Mouse (Mus musculus): ENCODE data around the gene Akr1e1. TPM values are rescaled to one million over a fixed set of nuclear protein-coding genes. Genes with fewer than 3 reads are reported as not detected.

The Akr1e1 gene
- polyA plus RNA-seq, 1 experiment from 2014 or later: 45.9 TPM

GRCm38 (mm10) chr13:4576921-4577320 lies 32.1 kb downstream of the Akr1e1 start:
- Histone ChIP-seq H3K4me3 (ENCODE audit: low read depth, low read length) (no peak overlapping the region), H3K36me3 (ENCODE audit: control insufficient read depth, insufficient read depth, low read length) (no peaks in the 10 kb centered on the region), H3K27me3 (ENCODE audit: control insufficient read depth, insufficient read depth, low read length) (no peaks in the 10 kb centered on the region), H3K4me2 (replicated peaks; ENCODE audit: low read depth, low read length) (no peak overlapping the region), H3K27ac (ENCODE audit: low read depth, low read length) (no peak overlapping the region), H3K4me1 (replicated peaks; ENCODE audit: control insufficient read depth, insufficient read depth, low read length) (no peaks in the 10 kb centered on the region), H3K9me3 (ENCODE audit: control insufficient read depth, low read length) (no peaks in the 10 kb centered on the region), H3K9ac (ENCODE audit: low read depth, low read length) (no peak overlapping the region)
- WGBS: 92% methylated on average over 1 of the region's 1 CpGs
- no peak for ATAC-seq (ENCODE audit: low FRiP score)
- DNase-seq (ENCODE audit: low spot score): no peak

DNA sequence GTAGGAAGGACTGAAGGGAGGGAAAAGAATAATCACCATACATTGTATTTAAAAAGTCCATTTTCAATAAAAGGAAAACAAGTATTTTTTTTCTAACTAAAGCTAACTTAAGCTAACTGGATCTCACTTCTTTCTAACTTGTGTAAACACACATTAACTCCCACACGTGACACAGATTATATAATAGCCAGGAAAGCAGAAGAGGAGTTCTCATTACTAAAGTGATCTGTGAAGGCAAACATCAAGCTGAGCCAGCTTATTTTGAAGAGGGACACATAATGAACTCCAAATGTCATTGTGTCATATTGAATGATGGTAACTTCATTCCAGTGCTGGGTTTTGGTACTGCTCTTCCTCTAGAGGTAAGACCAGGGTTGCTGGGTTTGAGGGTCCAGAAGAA lies 35.1 kb downstream of the Akr1e1 start, which contains the start of gene Akr1c21:
TSS of gene Akr1c21 (plus strand) at position 205 of the 400 bp plus-strand sequence.
- WGBS: 85% methylated on average over 1 of the region's 1 CpGs
- H3K27me3 ChIP-seq (ENCODE audit: control insufficient read depth, insufficient read depth, low read length): no peaks in the 10 kb centered on the region
- H3K4me1 ChIP-seq (replicated peaks; ENCODE audit: control insufficient read depth, insufficient read depth, low read length): no peaks in the 10 kb centered on the region
- no peak within 1 kb of the TSS for H3K9ac ChIP-seq (ENCODE audit: low read depth, low read length)
- no peaks in the 10 kb centered on the region for H3K9me3 ChIP-seq (ENCODE audit: control insufficient read depth, low read length)
- H3K4me2 ChIP-seq (replicated peaks; ENCODE audit: low read depth, low read length): no peak within 1 kb of the TSS
- ATAC-seq (ENCODE audit: low FRiP score) (no peak), DNase-seq (ENCODE audit: low spot score) (no peak)
- H3K36me3 ChIP-seq (ENCODE audit: control insufficient read depth, insufficient read depth, low read length): no peaks in the 10 kb centered on the region
- no peak within 1 kb of the TSS for H3K27ac ChIP-seq (ENCODE audit: low read depth, low read length)
- H3K4me3 ChIP-seq (ENCODE audit: low read depth, low read length): no peak within 1 kb of the TSS

DNA sequence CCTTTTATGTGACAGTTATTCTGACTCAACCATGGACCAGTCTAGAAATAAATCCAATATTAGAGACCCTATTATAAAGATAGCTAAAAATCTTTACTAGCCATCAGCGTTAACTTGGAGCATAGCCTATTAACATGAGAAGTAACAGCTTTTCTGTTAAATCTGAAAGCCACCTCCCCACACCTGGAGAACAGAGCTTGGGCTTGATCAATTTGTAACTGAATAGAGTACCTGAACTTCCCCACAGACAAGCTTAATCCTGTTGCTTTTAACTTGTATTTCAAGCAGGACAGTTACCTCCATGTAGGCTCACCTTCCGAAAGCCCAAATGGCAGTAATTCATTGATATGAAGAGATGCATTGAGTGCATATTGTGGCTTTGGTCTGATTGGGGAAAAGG lies 43.0 kb downstream of the Akr1e1 start:
- WGBS: 72% methylated on average over 2 of the region's 2 CpGs

GRCm38 (mm10) chr13:4560500-4560899 lies 48.5 kb downstream of the Akr1e1 start:
- H3K4me2 ChIP-seq (replicated peaks; ENCODE audit: low read depth, low read length): no peak overlapping the region
- no peaks in the 10 kb centered on the region for H3K36me3 ChIP-seq (ENCODE audit: control insufficient read depth, insufficient read depth, low read length)
- H3K4me1 ChIP-seq (replicated peaks; ENCODE audit: control insufficient read depth, insufficient read depth, low read length): no peaks in the 10 kb centered on the region
- H3K27me3 ChIP-seq (ENCODE audit: control insufficient read depth, insufficient read depth, low read length): no peaks in the 10 kb centered on the region
- no peak overlapping the region for H3K4me3 ChIP-seq (ENCODE audit: low read depth, low read length)
- no peaks in the 10 kb centered on the region for H3K9me3 ChIP-seq (ENCODE audit: control insufficient read depth, low read length)
- no peak for ATAC-seq (ENCODE audit: low FRiP score)
- H3K27ac ChIP-seq (ENCODE audit: low read depth, low read length): no peak overlapping the region
- no peak overlapping the region for H3K9ac ChIP-seq (ENCODE audit: low read depth, low read length)
- no peak for DNase-seq (ENCODE audit: low spot score)

More for the DNA sequence above, 43.0 kb downstream of the Akr1e1 start:
- Histone ChIP-seq H3K4me1 (replicated peaks; ENCODE audit: control insufficient read depth, insufficient read depth, low read length) (no peaks in the 10 kb centered on the region), H3K9me3 (ENCODE audit: control insufficient read depth, low read length) (no peaks in the 10 kb centered on the region), H3K36me3 (ENCODE audit: control insufficient read depth, insufficient read depth, low read length) (no peaks in the 10 kb centered on the region), H3K4me2 (replicated peaks; ENCODE audit: low read depth, low read length) (no peak overlapping the region), H3K4me3 (ENCODE audit: low read depth, low read length) (no peak overlapping the region), H3K9ac (ENCODE audit: low read depth, low read length) (no peak overlapping the region), H3K27me3 (ENCODE audit: control insufficient read depth, insufficient read depth, low read length) (no peaks in the 10 kb centered on the region), H3K27ac (ENCODE audit: low read depth, low read length) (no peak overlapping the region)
- no peak for ATAC-seq (ENCODE audit: low FRiP score)
- DNase-seq (ENCODE audit: low spot score): no peak

DNA sequence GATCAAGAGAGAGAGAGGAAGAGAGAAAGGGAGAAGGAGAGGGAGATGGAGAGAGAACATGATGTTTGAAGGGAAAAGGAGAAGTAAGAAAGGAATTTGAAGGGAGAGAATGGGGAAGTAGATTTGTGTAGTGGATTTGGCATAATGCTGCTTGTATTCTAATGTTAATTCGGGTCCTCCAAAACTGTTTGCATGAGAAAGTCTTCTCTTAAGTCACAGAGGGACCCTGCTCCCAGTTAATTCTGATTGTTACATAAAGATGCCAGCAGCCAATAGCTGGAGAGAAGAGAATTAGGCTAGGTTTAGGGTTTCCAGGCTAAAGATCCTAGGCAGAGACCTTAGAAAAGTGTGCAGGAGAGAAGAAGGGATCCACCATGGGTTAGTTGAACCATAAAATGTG lies 49.8 kb downstream of the Akr1e1 start:
- H3K9me3 ChIP-seq (ENCODE audit: control insufficient read depth, low read length): no peaks in the 10 kb centered on the region
- no peaks in the 10 kb centered on the region for H3K36me3 ChIP-seq (ENCODE audit: control insufficient read depth, insufficient read depth, low read length)
- WGBS: 68% methylated on average over 1 of the region's 1 CpGs
- no peak overlapping the region for H3K27ac ChIP-seq (ENCODE audit: low read depth, low read length)
- ATAC-seq (ENCODE audit: low FRiP score): no peak
- no peak for DNase-seq (ENCODE audit: low spot score)
- no peaks in the 10 kb centered on the region for H3K27me3 ChIP-seq (ENCODE audit: control insufficient read depth, insufficient read depth, low read length)
- H3K4me3 ChIP-seq (ENCODE audit: low read depth, low read length): no peak overlapping the region
- H3K9ac ChIP-seq (ENCODE audit: low read depth, low read length): no peak overlapping the region
- no peak overlapping the region for H3K4me2 ChIP-seq (replicated peaks; ENCODE audit: low read depth, low read length)
- no peaks in the 10 kb centered on the region for H3K4me1 ChIP-seq (replicated peaks; ENCODE audit: control insufficient read depth, insufficient read depth, low read length)

Other genes with a start within 250 kb of the Akr1e1 start
- not detected in 2 replicates for gene Akr1c6, start 174.9 kb downstream of the Akr1e1 start, polyA plus RNA-seq (2014; fragmentation: Nextera tagmentation; extraction: Ambion mirVana)
- not detected in 2 replicates for gene Akr1c20, start 85.8 kb downstream of the Akr1e1 start, polyA plus RNA-seq (2014; fragmentation: Nextera tagmentation; extraction: Ambion mirVana)
- gene Akr1c21, start 35.1 kb downstream of the Akr1e1 start, polyA plus RNA-seq (2014; fragmentation: Nextera tagmentation; extraction: Ambion mirVana): not detected in 2 replicates